Mouse (Mus musculus): Measurements from ENCODE around the gene Sec61g. TPM values are rescaled to one million over a fixed set of nuclear protein-coding genes. Genes with fewer than 3 reads are reported as not detected.
"Not testable (repeated sequence)": the region's sequence is repeated elsewhere in the genome, so short reads cannot be mapped to it uniquely, and the experiment has no call there.

Sec61g gene
- polyA plus RNA-seq, 1 experiment: 14.9 TPM

DNA sequence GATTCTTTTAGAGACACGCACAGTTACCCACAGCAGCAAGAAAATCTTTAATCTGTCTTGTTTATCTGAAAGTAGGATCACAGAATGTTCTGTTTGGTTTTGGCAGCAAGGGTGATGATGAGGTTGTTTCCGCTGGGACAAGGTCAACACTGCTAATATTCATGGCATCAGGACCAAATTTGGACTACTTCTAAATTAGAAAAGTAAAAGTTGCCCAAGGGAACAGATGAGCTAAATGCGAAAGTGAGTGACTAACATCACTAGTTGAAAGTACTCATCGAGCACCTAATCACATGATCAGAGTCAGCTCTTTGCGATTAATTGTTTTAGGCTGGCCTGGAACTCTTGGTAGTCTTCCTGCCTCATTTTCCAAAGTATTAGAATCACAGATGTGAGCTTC lies 20.1 kb upstream of the Sec61g start:
- no peak overlapping the region for H3K4me3 ChIP-seq (ENCODE audit: insufficient read depth, low read depth, low read length)
- TF ChIP-seq CTCF (conservative IDR thresholded peaks at IDR 0.05; ENCODE audit: insufficient read depth, insufficient read length, low read depth, low read length): no peak
- no peak for TF ChIP-seq POLR2A (IDR thresholded peaks at IDR 0.05; ENCODE audit: low read depth, low read length)
- 91% methylated on average over 5 of the region's 5 CpGs for WGBS
- no peaks in the 10 kb centered on the region for H3K36me3 ChIP-seq (ENCODE audit: control insufficient read depth, insufficient read depth, low read length)
- no peaks in the 10 kb centered on the region for H3K4me1 ChIP-seq (ENCODE audit: control insufficient read depth, insufficient read depth, low read length)
- DNase-seq: no peak
- H3K27ac ChIP-seq (ENCODE audit: insufficient read depth, low read depth, low read length): no peak overlapping the region
- H3K27me3 ChIP-seq (replicated peaks; ENCODE audit: control insufficient read depth, insufficient read depth, low read length): no peaks in the 10 kb centered on the region

DNA sequence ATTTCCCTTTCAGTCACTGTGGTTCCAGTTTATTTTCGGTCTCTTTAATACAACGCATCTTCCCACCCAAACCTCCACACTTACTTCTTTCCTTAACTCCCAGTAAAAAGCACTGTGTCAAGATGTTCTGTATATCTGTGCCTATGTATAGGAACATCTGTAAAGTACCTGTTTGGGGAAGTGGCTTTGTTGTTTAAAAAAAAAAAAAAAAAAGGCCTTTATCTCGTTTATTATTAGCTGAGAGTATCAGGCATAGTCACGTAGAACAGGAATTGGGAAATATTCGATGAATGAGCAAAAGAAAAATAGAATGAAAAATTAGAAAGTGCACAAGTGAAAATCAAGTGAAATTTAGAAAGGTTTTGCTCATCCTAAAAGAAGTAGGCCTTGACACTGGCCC lies 19.5 kb upstream of the Sec61g start:
- H3K4me3 ChIP-seq (ENCODE audit: insufficient read depth, low read depth, low read length): no peak overlapping the region
- no peak for TF ChIP-seq POLR2A (IDR thresholded peaks at IDR 0.05; ENCODE audit: low read depth, low read length)
- no peak for TF ChIP-seq CTCF (conservative IDR thresholded peaks at IDR 0.05; ENCODE audit: insufficient read depth, insufficient read length, low read depth, low read length)
- no peak for DNase-seq
- no peaks in the 10 kb centered on the region for H3K27me3 ChIP-seq (replicated peaks; ENCODE audit: control insufficient read depth, insufficient read depth, low read length)
- 90% methylated on average over 5 of the region's 5 CpGs for WGBS
- H3K4me1 ChIP-seq (ENCODE audit: control insufficient read depth, insufficient read depth, low read length): no peaks in the 10 kb centered on the region
- no peaks in the 10 kb centered on the region for H3K36me3 ChIP-seq (ENCODE audit: control insufficient read depth, insufficient read depth, low read length)
- no peak overlapping the region for H3K27ac ChIP-seq (ENCODE audit: insufficient read depth, low read depth, low read length)

DNA sequence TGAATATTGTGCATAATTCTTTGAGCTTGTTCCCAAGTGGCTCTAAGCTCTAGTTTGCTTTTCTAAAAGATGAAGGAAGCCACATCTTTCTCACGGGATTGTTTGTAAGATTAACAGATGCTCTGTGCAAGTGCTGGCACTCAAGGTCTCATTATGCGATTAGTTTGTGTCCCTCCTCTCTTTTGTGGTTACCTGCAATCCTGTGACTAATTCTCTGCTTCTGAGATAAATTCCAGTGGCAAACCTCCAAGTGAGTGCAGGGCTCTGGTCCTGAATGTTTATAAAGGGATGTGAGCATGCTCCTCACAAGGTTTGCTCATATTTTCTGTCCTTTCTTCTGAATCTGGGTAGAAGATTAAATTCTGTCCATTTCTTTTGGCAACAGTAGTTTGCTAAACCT lies 18.2 kb upstream of the Sec61g start:
- no peak for DNase-seq
- 68% methylated on average over 2 of the region's 2 CpGs for WGBS
- Histone ChIP-seq H3K27ac (ENCODE audit: insufficient read depth, low read depth, low read length) (no peak overlapping the region), H3K4me1 (ENCODE audit: control insufficient read depth, insufficient read depth, low read length) (no peaks in the 10 kb centered on the region), H3K36me3 (ENCODE audit: control insufficient read depth, insufficient read depth, low read length) (no peaks in the 10 kb centered on the region), H3K27me3 (replicated peaks; ENCODE audit: control insufficient read depth, insufficient read depth, low read length) (no peaks in the 10 kb centered on the region), H3K4me3 (ENCODE audit: insufficient read depth, low read depth, low read length) (no peak overlapping the region)
- TF ChIP-seq POLR2A (IDR thresholded peaks at IDR 0.05; ENCODE audit: low read depth, low read length) (no peak), CTCF (conservative IDR thresholded peaks at IDR 0.05; ENCODE audit: insufficient read depth, insufficient read length, low read depth, low read length) (no peak)

DNA sequence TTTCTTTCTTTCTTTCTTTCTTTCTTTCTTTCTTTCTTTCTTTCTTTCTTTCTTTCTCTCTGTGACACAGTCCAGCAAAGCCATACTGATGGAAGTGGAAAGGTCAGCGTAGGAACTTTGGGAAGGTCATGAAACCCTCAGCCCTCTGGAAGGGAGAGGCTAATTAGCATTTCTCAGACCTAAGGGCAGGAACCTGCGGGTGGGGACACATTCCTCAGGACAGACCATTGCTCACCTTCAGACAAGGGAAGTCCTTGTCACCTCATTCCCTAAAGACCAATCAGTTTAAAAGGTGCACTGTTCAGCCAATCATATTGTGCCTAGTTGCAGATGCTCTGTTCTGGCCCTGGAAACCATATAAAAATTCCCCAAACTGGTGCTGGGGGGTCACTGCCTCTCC lies 17.4 kb upstream of the Sec61g start:
- TF ChIP-seq CTCF (conservative IDR thresholded peaks at IDR 0.05; ENCODE audit: insufficient read depth, insufficient read length, low read depth, low read length) (no peak), POLR2A (IDR thresholded peaks at IDR 0.05; ENCODE audit: low read depth, low read length) (no peak)

DNA sequence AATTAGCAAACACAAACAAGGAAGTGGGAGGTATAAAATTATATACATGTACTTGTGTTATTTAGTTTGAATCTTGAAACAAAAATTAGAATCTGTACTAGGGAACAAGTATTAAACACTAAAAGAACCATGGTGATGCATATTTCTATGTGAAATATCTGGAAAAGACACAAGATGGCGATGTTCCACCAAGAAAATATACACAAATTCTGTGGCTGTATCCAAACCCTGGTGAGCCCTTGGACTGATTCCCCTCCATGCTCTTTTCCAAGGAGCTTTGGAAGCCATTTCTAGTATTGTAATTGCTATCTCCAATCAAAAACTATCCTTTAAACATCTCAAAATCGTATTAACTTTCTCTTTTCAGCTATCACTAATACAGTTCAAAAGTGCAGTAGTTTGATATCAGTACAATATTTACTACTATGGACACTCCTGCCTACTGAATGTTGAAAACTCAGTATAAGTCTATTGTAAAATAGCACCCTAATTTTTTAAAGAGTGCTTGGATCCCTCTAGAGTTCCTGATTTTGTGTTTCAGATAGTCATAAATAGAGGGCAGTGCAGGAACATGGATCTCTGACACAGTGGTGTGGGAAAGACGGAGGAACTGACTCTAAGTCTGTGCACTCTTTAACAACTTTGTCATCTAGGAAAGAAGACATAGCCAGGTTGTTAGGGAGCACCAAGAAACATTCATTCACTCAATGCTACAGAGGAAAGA lies 16.8 kb upstream of the Sec61g start:
- DNase-seq: peak; percentile 62
- no peaks in the 10 kb centered on the region for H3K4me1 ChIP-seq (ENCODE audit: control insufficient read depth, insufficient read depth, low read length)
- no peak overlapping the region for H3K4me3 ChIP-seq (ENCODE audit: insufficient read depth, low read depth, low read length)
- 40% methylated on average over 3 of the region's 3 CpGs for WGBS
- H3K27me3 ChIP-seq (replicated peaks; ENCODE audit: control insufficient read depth, insufficient read depth, low read length): no peaks in the 10 kb centered on the region
- H3K27ac ChIP-seq (ENCODE audit: insufficient read depth, low read depth, low read length): no peak overlapping the region
- TF ChIP-seq CTCF (conservative IDR thresholded peaks at IDR 0.05; ENCODE audit: insufficient read depth, insufficient read length, low read depth, low read length) (0 out of 2 replicates have a peak, but pooled peaks have one; percentile 20), POLR2A (IDR thresholded peaks at IDR 0.05; ENCODE audit: low read depth, low read length) (no peak)
- H3K36me3 ChIP-seq (ENCODE audit: control insufficient read depth, insufficient read depth, low read length): no peaks in the 10 kb centered on the region

More for the DNA sequence above, 17.4 kb upstream of the Sec61g start:
- WGBS: 39% methylated on average over 2 of the region's 2 CpGs
- no peaks in the 10 kb centered on the region for H3K4me1 ChIP-seq (ENCODE audit: control insufficient read depth, insufficient read depth, low read length)
- no peak for DNase-seq
- no peak overlapping the region for H3K4me3 ChIP-seq (ENCODE audit: insufficient read depth, low read depth, low read length)
- H3K27me3 ChIP-seq (replicated peaks; ENCODE audit: control insufficient read depth, insufficient read depth, low read length): no peaks in the 10 kb centered on the region
- H3K27ac ChIP-seq (ENCODE audit: insufficient read depth, low read depth, low read length): no peak overlapping the region
- H3K36me3 ChIP-seq (ENCODE audit: control insufficient read depth, insufficient read depth, low read length): no peaks in the 10 kb centered on the region

DNA sequence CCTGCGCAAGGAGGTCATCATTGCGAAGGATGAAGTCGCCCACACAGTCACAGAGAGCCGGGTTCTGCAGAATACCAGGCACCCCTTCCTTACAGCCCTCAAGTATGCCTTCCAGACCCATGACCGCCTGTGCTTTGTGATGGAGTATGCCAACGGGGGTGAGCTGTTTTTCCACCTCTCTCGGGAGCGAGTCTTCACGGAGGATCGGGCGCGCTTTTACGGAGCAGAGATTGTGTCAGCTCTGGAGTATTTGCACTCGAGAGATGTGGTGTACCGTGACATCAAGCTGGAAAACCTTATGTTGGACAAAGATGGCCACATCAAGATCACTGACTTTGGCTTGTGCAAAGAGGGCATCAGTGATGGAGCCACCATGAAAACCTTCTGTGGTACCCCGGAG lies 6.8 kb upstream of the Sec61g start:
- DNase-seq; H3K4me3 ChIP-seq (ENCODE audit: insufficient read depth, low read depth, low read length); H3K36me3 ChIP-seq (ENCODE audit: control insufficient read depth, insufficient read depth, low read length); H3K27ac ChIP-seq (ENCODE audit: insufficient read depth, low read depth, low read length); H3K4me1 ChIP-seq (ENCODE audit: control insufficient read depth, insufficient read depth, low read length); H3K27me3 ChIP-seq (replicated peaks; ENCODE audit: control insufficient read depth, insufficient read depth, low read length): not testable (repeated sequence)
- 97% methylated on average over 16 of the region's 16 CpGs for WGBS

DNA sequence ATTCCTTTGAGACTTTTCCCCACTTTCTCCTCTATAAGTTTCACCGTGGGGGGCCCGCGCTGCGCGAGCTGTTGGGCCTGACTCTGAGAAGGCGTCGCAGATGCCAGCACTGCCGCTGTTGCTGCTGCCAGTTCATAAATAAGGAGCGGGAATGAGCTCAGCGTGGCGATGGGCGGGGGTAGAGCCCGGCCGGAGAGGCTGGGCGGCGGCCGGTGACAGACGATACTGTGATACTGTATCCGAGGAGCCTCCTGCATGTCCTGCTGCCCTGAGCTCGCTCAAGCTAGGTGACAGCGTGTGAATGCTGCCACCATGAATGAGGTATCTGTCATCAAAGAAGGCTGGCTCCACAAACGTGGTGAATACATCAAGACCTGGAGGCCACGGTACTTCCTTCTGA lies 5.9 kb upstream of the Sec61g start:
- H3K4me1 ChIP-seq (ENCODE audit: control insufficient read depth, insufficient read depth, low read length); H3K27me3 ChIP-seq (replicated peaks; ENCODE audit: control insufficient read depth, insufficient read depth, low read length); DNase-seq; H3K4me3 ChIP-seq (ENCODE audit: insufficient read depth, low read depth, low read length); H3K36me3 ChIP-seq (ENCODE audit: control insufficient read depth, insufficient read depth, low read length); H3K27ac ChIP-seq (ENCODE audit: insufficient read depth, low read depth, low read length): not testable (repeated sequence)
- 52% methylated on average over 23 of the region's 23 CpGs for whole genome bisulfite sequencing
